Mouse (Mus musculus): ENCODE results near the gene Stk11. TPM values are rescaled to one million over a fixed set of nuclear protein-coding genes. Genes with fewer than 3 reads are reported as not detected.

Gene Stk11
- total and polyA plus RNA-seq, 3 experiments: 47.4 to 94.9 (median 65.9) TPM

DNA sequence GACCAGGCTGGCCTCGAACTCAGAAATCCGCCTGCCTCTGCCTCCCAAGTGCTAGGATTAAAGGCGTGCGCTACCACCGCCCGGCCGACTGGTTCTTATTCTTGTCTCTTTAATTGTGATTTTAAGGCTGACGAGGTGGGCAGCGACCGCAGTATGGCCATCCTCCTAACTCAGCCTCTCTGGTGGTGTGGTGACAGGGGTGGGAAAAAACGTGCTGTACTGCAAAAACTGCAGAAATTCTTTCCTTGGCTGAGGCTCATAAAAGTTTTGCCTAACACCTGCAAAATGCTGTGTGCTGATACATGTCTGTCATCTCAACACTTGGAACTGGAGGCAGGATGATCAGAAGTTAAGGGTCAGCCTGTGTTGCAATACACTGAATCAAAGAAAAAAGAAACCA, 57.8 kb downstream of the Stk11 start:
- Histone ChIP-seq H3K4me2 (ENCODE audit: insufficient read depth, low read depth, poor library complexity, severe bottlenecking) (peak overlapping the region; percentile 33), H3K79me2 (replicated peaks; ENCODE audit: control insufficient read depth, extremely low read depth, insufficient read depth, poor library complexity, severe bottlenecking) (peaks cover 16% of the 10 kb centered on the region), H3K4me1 (ENCODE audit: control insufficient read depth in 1 of 2, insufficient read depth in 2 of 2) (peaks cover 20 to 61% of the 10 kb centered on the region in 2 experiments), H3K27ac (ENCODE audit: insufficient read depth, low read depth) (no peak overlapping the region), H3K9ac (ENCODE audit: insufficient read depth, low read depth) (peak overlapping the region; percentile 62; the same call in 1 of the 2 replicates), H3K36me3 (replicated peaks in 1 of 2; ENCODE audit: control insufficient read depth in 1 of 2, insufficient read depth in 1 of 2, low read length in 1 of 2) (peaks cover 27 to 52% of the 10 kb centered on the region in 2 experiments), H3K9me3 (replicated peaks; ENCODE audit: low read length) (no peaks in the 10 kb centered on the region), H3K27me3 (replicated peaks) (peaks cover under 1% of the 10 kb centered on the region), H3K4me3 (replicated peaks in 1 of 3; ENCODE audit: low read depth in 2 of 3, low read length in 2 of 3, poor library complexity in 1 of 3) (peak overlapping the region; percentile 2 to 46 (median 36))
- TF ChIP-seq RAD21 (IDR thresholded peaks at IDR 0.05; ENCODE audit: low read depth, low read length) (no peak), BHLHE40 (IDR thresholded peaks at IDR 0.05; ENCODE audit: low read depth, low read length) (peak; percentile 64; the same call in 1 of the 2 replicates), KAT2A (IDR thresholded peaks at IDR 0.05; ENCODE audit: insufficient replicate concordance, low read length) (no peak), MXI1 (IDR thresholded peaks at IDR 0.05; ENCODE audit: low read depth, low read length) (no peak), ZNF384 (IDR thresholded peaks at IDR 0.05; ENCODE audit: low read depth, low read length) (peak; percentile 71), IRF4 (IDR thresholded peaks at IDR 0.05; ENCODE audit: low read depth, low read length) (no peak)
- dilution Hi-C loops (cut with MboI; ENCODE audit: extremely low pct_ligation_motif_present, extremely low pct_unique_long_range_greater_than_20kb, low sequenced_read_pairs) (no loop called here), in situ Hi-C loops (cut with MboI; ENCODE audit: low pct_ligation_motif_present, low pct_unique_long_range_greater_than_20kb, low sequenced_read_pairs) (no loop called here)
- no peak for DNase-seq (ENCODE audit: extremely low read depth)

DNA sequence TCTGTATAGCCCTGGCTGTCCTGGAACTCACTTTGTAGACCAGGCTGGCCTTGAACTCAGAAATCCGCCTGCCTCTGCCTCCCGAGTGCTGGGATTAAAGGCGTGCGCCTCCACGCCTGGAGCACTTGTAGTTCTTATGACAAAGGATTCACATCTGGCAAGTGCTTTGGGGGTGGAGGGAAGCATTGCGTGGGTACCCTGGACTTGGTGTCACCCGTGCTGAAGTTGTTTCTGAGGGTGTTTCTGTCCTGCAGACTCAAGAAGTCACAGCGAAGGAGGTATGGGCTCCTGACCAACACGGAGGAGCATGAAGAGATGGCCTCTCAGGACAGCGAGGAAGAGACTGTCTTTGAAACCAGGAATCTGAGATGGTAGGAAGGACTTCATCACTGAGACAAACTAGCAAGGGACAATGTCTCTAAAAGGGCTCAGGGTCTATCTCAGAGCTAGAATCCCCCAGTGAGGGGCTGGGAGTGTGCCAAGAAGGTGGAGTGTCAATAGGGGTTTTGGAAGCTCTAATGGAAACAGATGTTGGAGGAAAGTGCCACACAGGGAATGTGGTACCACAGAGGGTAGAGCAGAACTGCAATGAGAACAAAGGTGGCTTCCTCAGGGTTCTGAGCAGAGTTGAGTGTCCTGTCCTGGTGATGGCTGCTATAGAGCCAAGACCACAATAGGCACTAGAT, 58.5 kb downstream of the Stk11 start:
- TF ChIP-seq EP300 (IDR thresholded peaks at IDR 0.05; ENCODE audit: low read length): no peak
- Histone ChIP-seq H3K27me3 (replicated peaks) (peaks cover 8% of the 10 kb centered on the region), H3K4me3 (replicated peaks in 1 of 3; ENCODE audit: low read depth in 2 of 3, low read length in 2 of 3, poor library complexity in 1 of 3) (no peak overlapping the region), H3K36me3 (replicated peaks in 1 of 2; ENCODE audit: control insufficient read depth in 1 of 2, insufficient read depth in 1 of 2, low read length in 1 of 2) (peaks cover 27 to 52% of the 10 kb centered on the region in 2 experiments), H3K4me2 (ENCODE audit: insufficient read depth, low read depth, poor library complexity, severe bottlenecking) (no peak overlapping the region), H3K27ac (ENCODE audit: insufficient read depth, low read depth) (no peak overlapping the region), H3K9ac (ENCODE audit: insufficient read depth, low read depth) (no peak overlapping the region), H3K4me1 (ENCODE audit: control insufficient read depth in 1 of 2, insufficient read depth in 2 of 2) (peaks cover 27 to 63% of the 10 kb centered on the region in 2 experiments), H3K79me2 (replicated peaks; ENCODE audit: control insufficient read depth, extremely low read depth, insufficient read depth, poor library complexity, severe bottlenecking) (peaks cover 9% of the 10 kb centered on the region), H3K9me3 (replicated peaks; ENCODE audit: low read length) (no peaks in the 10 kb centered on the region)
- DNase-seq (ENCODE audit: extremely low read depth): no peak
- in situ Hi-C loops (cut with MboI; ENCODE audit: low pct_ligation_motif_present, low pct_unique_long_range_greater_than_20kb, low sequenced_read_pairs) (no loop called here), dilution Hi-C loops (cut with MboI; ENCODE audit: extremely low pct_ligation_motif_present, extremely low pct_unique_long_range_greater_than_20kb, low sequenced_read_pairs) (no loop called here)

DNA sequence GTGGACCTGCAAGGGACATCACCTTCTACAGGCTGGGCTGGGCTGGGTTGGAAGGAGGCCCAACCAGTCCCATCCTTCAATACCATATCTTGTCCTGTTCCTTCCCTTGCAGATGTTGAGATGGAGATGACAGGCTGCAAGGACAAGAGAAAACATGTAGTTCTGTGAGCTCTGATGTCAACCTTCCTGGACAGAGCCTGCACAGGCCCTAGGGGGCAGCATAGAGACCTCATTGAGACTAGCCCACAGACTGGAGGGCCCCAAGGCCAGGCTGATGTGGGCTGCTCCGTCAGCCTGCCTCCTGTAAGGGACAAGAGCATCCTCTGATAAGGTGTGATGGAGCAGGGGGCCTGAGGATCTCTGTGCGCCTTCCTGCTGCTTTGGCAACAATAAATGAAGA, 59.1 kb downstream of the Stk11 start:
- peaks cover 27 to 62% of the 10 kb centered on the region in 2 experiments for H3K4me1 ChIP-seq (ENCODE audit: control insufficient read depth in 1 of 2, insufficient read depth in 2 of 2)
- no peak overlapping the region for H3K4me3 ChIP-seq (replicated peaks in 1 of 3; ENCODE audit: low read depth in 2 of 3, low read length in 2 of 3, poor library complexity in 1 of 3)

More for the DNA sequence above, 59.1 kb downstream of the Stk11 start:
- Histone ChIP-seq H3K9ac (ENCODE audit: insufficient read depth, low read depth) (no peak overlapping the region), H3K4me2 (ENCODE audit: insufficient read depth, low read depth, poor library complexity, severe bottlenecking) (no peak overlapping the region), H3K79me2 (replicated peaks; ENCODE audit: control insufficient read depth, extremely low read depth, insufficient read depth, poor library complexity, severe bottlenecking) (peaks cover 3% of the 10 kb centered on the region), H3K9me3 (replicated peaks; ENCODE audit: low read length) (no peaks in the 10 kb centered on the region), H3K36me3 (replicated peaks in 1 of 2; ENCODE audit: control insufficient read depth in 1 of 2, insufficient read depth in 1 of 2, low read length in 1 of 2) (peaks cover 26 to 47% of the 10 kb centered on the region in 2 experiments), H3K27ac (ENCODE audit: insufficient read depth, low read depth) (no peak overlapping the region), H3K27me3 (replicated peaks) (peaks cover 11% of the 10 kb centered on the region)
- dilution Hi-C loops (cut with MboI; ENCODE audit: extremely low pct_ligation_motif_present, extremely low pct_unique_long_range_greater_than_20kb, low sequenced_read_pairs) (no loop called here), in situ Hi-C loops (cut with MboI; ENCODE audit: low pct_ligation_motif_present, low pct_unique_long_range_greater_than_20kb, low sequenced_read_pairs) (loop anchor here (5.0 kb wide), 2 partner anchors 73 to 173 kb away; partner anchors contain the start of genes Adamtsl5 and Ndufs7)
- peak; percentile 80 for DNase-seq (ENCODE audit: extremely low read depth)
- no peak for TF ChIP-seq MAX (IDR thresholded peaks at IDR 0.05; ENCODE audit: low read length)
- 0 out of 2 replicates have a peak, but pooled peaks have one; percentile 31 for TF ChIP-seq ELF1 (IDR thresholded peaks at IDR 0.05; ENCODE audit: low read depth, low read length)
- 0 out of 2 replicates have a peak, but pooled peaks have one; percentile 40 for TF ChIP-seq MAZ (IDR thresholded peaks at IDR 0.05; ENCODE audit: low read depth, low read length)
- TF ChIP-seq BHLHE40 (IDR thresholded peaks at IDR 0.05; ENCODE audit: low read depth, low read length): 0 out of 2 replicates have a peak, but pooled peaks have one; percentile 13
- no peak for TF ChIP-seq JUN (IDR thresholded peaks at IDR 0.05; ENCODE audit: insufficient read depth, low read depth, low read length)
- TF ChIP-seq CTCF (conservative IDR thresholded peaks at IDR 0.05 in 1 of 2, IDR thresholded peaks at IDR 0.05 in 1 of 2; ENCODE audit: low read depth in 2 of 2, low read length in 2 of 2): peak; percentile 51 to 74
- TF ChIP-seq SIN3A (IDR thresholded peaks at IDR 0.05; ENCODE audit: low read length): 0 out of 2 replicates have a peak, but pooled peaks have one; percentile 29
- peak; percentile 39 for TF ChIP-seq SMC3 (IDR thresholded peaks at IDR 0.05; ENCODE audit: low read depth, low read length)
- no peak for TF ChIP-seq MYC (IDR thresholded peaks at IDR 0.05; ENCODE audit: low read depth, low read length)
- TF ChIP-seq NRF1 (IDR thresholded peaks at IDR 0.05; ENCODE audit: low read depth, low read length): 0 out of 2 replicates have a peak, but pooled peaks have one; percentile 22
- no peak for TF ChIP-seq E2F4 (IDR thresholded peaks at IDR 0.05; ENCODE audit: insufficient replicate concordance, low read depth, low read length)
- no peak for TF ChIP-seq JUND (conservative IDR thresholded peaks at IDR 0.05; ENCODE audit: low read depth, low read length)
- TF ChIP-seq NELFE (IDR thresholded peaks at IDR 0.05; ENCODE audit: low read depth, low read length): 0 out of 2 replicates have a peak, but pooled peaks have one; percentile 36
- peak; percentile 10 for TF ChIP-seq RAD21 (IDR thresholded peaks at IDR 0.05; ENCODE audit: low read depth, low read length)
- no peak for TF ChIP-seq CHD2 (IDR thresholded peaks at IDR 0.05; ENCODE audit: low read length)

All from CH12.LX (cell line).